Mouse (Mus musculus) liver, postnatal 0 days (tissue): ENCODE measurements at regions not wholly inside any gene's neighbourhood (a gene's known extent, or its start where the extent isn't known, plus 50 kb on each side); places are given as distances from the start of the nearest gene placed in this dataset.

ENCODE experiments used
- ATAC-seq: fragments of 200-750 bp; cut with Nextera tagmentation; 2 replicates; pipeline ENCODE4 v1.8.0; 2017; ENCODE audit warnings: mild to moderate bottlenecking, moderate library complexity
- DNase-seq: peaks from one replicate; pipeline ENCODE4 v3.0.0-alpha.2; 2016
- H3K27ac ChIP-seq: fragments of 300-500 bp; sonication (generic); 2 replicates; pipeline ENCODE4 v1.5.1; 2014; ENCODE audit warnings: antibody characterized with exemption, moderate library complexity, mild to moderate bottlenecking, low read depth
- H3K27me3 ChIP-seq: fragments of 300-500 bp; sonication (generic); 2 replicates; pipeline ENCODE4 v1.6.1; 2014; ENCODE audit warnings: low read length, control low read depth, mixed read lengths; ENCODE audit not compliant: insufficient read depth
- H3K36me3 ChIP-seq: fragments of 300-500 bp; sonication (generic); replicated peaks from 2 replicates; pipeline ENCODE4 v1.6.1; 2014; ENCODE audit warnings: mild to moderate bottlenecking, control low read depth, low read length, moderate library complexity, mixed read lengths; ENCODE audit not compliant: insufficient read depth
- H3K4me1 ChIP-seq: fragments of 300-500 bp; sonication (generic); 2 replicates; pipeline ENCODE4 v1.6.1; 2014; ENCODE audit warnings: antibody characterized with exemption, mild to moderate bottlenecking, control low read depth; ENCODE audit not compliant: insufficient read depth
- H3K4me2 ChIP-seq: fragments of 300-500 bp; sonication (generic); 2 replicates; pipeline ENCODE4 v1.6.1; 2014; ENCODE audit warnings: low read depth, mild to moderate bottlenecking, low read length, moderate library complexity, mixed read lengths
- H3K4me3 ChIP-seq: fragments of 300-500 bp; sonication (generic); 2 replicates; pipeline ENCODE4 v1.5.1; 2014; ENCODE audit warnings: low read depth, low read length
- H3K9ac ChIP-seq: fragments of 300-500 bp; sonication (generic); replicated peaks from 2 replicates; pipeline ENCODE4 v1.6.1; 2014; ENCODE audit warnings: mild to moderate bottlenecking, moderate library complexity
- H3K9me3 ChIP-seq: fragments of 300-500 bp; sonication (generic); 2 replicates; pipeline ENCODE4 v1.6.1; 2016; ENCODE audit warnings: mild to moderate bottlenecking, control low read depth, low read length, mixed read lengths
- CTCF ChIP-seq: sonication (generic); IDR thresholded peaks from 2 replicates; pipeline ENCODE4 v1.5.1; 2016; ENCODE audit warnings: antibody characterized with exemption, low read depth
- EP300 ChIP-seq: IDR thresholded peaks from 2 replicates; pipeline ENCODE4 v1.6.1; 2016; ENCODE audit warnings: antibody characterized with exemption, low read depth, mild to moderate bottlenecking
- WGBS: fragments of 180-500 bp; shearing (Covaris S2); extraction: QIAGEN DNeasy Blood & Tissue Kit; methylation state at CpG from one replicate; pipeline ENCODE4 v1.1.7; 2014; ENCODE audit not compliant: insufficient replicate concordance; 5-methylcytosine and 5-hydroxymethylcytosine counted together

DNA sequence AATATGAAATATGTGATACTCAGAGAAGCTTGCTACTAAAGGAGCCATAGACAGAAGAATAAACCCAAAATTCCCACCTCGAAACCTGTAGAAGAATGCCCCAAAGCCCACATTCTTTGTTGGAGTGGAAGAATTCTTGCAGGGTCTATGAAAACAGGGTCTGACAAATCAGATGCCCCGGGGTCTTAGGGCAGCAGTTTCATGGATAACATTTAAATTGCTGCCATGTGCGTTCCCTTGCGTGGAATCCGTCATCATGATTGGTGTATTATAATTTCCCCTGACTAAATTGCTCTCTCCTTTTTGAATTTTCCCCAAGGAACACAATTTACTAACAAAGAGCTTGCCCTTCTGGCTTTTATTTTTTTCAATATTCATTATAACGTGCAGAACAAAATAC, 99.6 kb upstream of the Lrig3 start:
- no peak for ATAC-seq
- Histone ChIP-seq H3K9me3 (no peaks in the 10 kb centered on the region), H3K4me3 (no peak overlapping the region), H3K27ac (no peak overlapping the region), H3K9ac (no peak overlapping the region), H3K4me1 (no peaks in the 10 kb centered on the region), H3K36me3 (no peaks in the 10 kb centered on the region), H3K4me2 (no peak overlapping the region), H3K27me3 (no peaks in the 10 kb centered on the region)
- WGBS = 78% methylated on average over 6 of the region's 6 CpGs
- DNase-seq = no peak
- TF ChIP-seq CTCF (no peak), EP300 (no peak)

GRCm38 (mm10) chr10:125884563-125884962, 81.4 kb upstream of the Lrig3 start:
- TF ChIP-seq EP300 (no peak), CTCF (no peak)
- H3K36me3 ChIP-seq = no peaks in the 10 kb centered on the region
- WGBS = 75% methylated on average over 3 of the region's 3 CpGs
- no peak overlapping the region for H3K4me3 ChIP-seq
- DNase-seq = no peak
- no peaks in the 10 kb centered on the region; the same call in 1 of the 2 replicates for H3K9me3 ChIP-seq
- no peak overlapping the region for H3K27ac ChIP-seq
- ATAC-seq = no peak
- H3K27me3 ChIP-seq = no peaks in the 10 kb centered on the region
- no peaks in the 10 kb centered on the region for H3K4me1 ChIP-seq
- H3K4me2 ChIP-seq = no peak overlapping the region
- H3K9ac ChIP-seq = no peak overlapping the region

DNA sequence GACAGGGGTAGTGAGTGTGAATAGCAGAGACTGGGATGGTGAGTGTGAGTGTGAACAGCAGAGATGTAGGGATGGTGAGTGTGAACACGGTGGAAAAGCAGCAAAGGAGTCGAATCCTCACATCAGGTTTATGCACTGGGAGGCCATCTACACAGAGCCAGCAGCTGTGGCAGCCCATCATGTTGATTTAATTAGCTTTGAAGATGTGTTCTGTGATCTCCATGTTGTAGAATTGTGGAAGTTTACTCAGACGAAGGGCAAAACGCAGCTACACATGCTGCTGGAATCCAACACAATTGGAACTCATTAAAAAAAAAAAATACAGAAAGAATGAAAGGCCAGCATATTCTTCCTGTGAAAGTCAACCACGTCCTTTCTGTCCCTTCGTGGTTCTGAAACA, 80.2 kb upstream of the Lrig3 start:
- Histone ChIP-seq H3K9ac (no peak overlapping the region), H3K4me2 (no peak overlapping the region), H3K36me3 (no peaks in the 10 kb centered on the region), H3K27ac (no peak overlapping the region), H3K9me3 (no peaks in the 10 kb centered on the region; the same call in 1 of the 2 replicates), H3K27me3 (no peaks in the 10 kb centered on the region), H3K4me3 (no peak overlapping the region), H3K4me1 (no peaks in the 10 kb centered on the region)
- no peak for TF ChIP-seq EP300
- TF ChIP-seq CTCF = no peak
- ATAC-seq (no peak), DNase-seq (no peak)
- WGBS = 49% methylated on average over 6 of the region's 6 CpGs

DNA sequence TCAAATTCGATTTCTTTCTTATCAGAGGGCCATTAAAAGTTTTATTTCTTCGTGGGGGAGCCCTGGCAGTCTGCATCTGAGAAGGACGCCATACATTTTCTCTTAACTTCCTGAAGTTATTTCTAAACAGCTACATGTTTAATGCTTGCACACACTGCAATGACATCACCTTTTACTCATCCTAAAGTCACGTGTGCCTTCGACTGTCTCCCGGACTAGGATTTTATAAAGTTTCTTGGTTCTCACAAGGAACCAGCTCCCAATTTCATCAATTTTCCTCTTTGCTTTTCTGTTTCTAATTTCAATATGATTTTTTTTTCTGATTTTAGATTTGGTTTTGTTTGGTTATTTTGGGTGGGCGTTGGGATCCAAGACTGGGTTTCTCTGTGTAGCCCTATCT, 73.8 kb upstream of the Lrig3 start:
- H3K4me1 ChIP-seq = no peaks in the 10 kb centered on the region
- no peak for TF ChIP-seq EP300
- no peak for TF ChIP-seq CTCF
- ATAC-seq (no peak), DNase-seq (no peak)
- 75% methylated on average over 7 of the region's 7 CpGs for WGBS
- H3K27ac ChIP-seq = no peak overlapping the region
- H3K4me2 ChIP-seq = no peak overlapping the region
- H3K9me3 ChIP-seq = no peaks in the 10 kb centered on the region; the same call in 1 of the 2 replicates
- no peak overlapping the region for H3K9ac ChIP-seq
- H3K4me3 ChIP-seq = no peak overlapping the region
- no peaks in the 10 kb centered on the region for H3K36me3 ChIP-seq
- no peaks in the 10 kb centered on the region for H3K27me3 ChIP-seq

GRCm38 (mm10) chr10:125895744-125896482, 70.1 kb upstream of the Lrig3 start:
- 76% methylated on average over 7 of the region's 7 CpGs for WGBS
- Histone ChIP-seq H3K9me3 (no peaks in the 10 kb centered on the region), H3K4me1 (no peaks in the 10 kb centered on the region), H3K27ac (no peak overlapping the region), H3K27me3 (no peaks in the 10 kb centered on the region), H3K4me3 (no peak overlapping the region), H3K9ac (no peak overlapping the region), H3K4me2 (no peak overlapping the region), H3K36me3 (no peaks in the 10 kb centered on the region)
- DNase-seq = no peak
- no peak for ATAC-seq
- TF ChIP-seq EP300 (no peak), CTCF (no peak)

DNA sequence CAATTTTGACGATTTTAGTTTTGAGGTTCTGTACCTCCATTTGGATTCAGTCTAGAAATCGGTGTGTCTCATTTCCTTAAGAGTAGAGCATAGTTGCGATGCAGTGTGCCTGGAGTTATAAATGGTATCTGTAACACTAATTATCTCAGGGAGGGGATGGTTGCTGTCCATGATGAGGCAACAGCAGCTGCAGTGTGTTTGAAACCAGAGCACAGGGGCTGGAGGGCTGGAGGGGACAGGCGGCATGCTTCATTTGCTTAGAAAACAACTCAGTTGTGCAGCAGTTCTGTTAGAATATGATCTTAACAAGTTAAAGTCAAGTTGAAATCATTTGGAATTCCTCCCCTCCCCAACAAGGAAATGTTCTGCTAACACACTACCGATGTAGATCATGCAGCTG, 69.3 kb upstream of the Lrig3 start:
- H3K36me3 ChIP-seq = no peaks in the 10 kb centered on the region
- ATAC-seq = no peak
- no peaks in the 10 kb centered on the region for H3K4me1 ChIP-seq
- no peak overlapping the region for H3K4me2 ChIP-seq
- 80% methylated on average over 5 of the region's 5 CpGs for WGBS
- no peak overlapping the region for H3K4me3 ChIP-seq
- no peak for DNase-seq
- no peak overlapping the region for H3K27ac ChIP-seq
- no peaks in the 10 kb centered on the region for H3K27me3 ChIP-seq
- H3K9ac ChIP-seq = no peak overlapping the region
- no peaks in the 10 kb centered on the region for H3K9me3 ChIP-seq
- TF ChIP-seq EP300 = no peak
- no peak for TF ChIP-seq CTCF

DNA sequence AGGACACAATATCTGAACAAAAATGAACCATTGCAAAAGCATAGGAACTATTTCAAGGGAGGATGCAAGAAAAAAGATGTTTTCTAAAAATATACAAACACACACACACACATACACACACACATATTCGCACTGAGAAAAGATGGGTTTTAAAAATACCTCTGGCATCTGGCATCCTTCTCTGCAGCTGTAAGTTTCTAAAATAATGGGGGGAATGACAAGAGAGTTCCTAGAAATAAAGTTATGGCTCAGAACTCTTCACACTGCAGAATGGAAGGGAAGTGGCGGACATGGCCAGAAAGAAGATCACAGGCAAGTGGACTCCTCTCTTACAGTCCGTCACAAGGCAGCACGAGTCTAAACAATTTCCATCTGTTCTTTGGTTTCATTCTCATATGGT, 66.5 kb upstream of the Lrig3 start:
- H3K4me1 ChIP-seq = no peaks in the 10 kb centered on the region
- no peaks in the 10 kb centered on the region for H3K36me3 ChIP-seq
- H3K27ac ChIP-seq = no peak overlapping the region
- DNase-seq = no peak
- no peak for ATAC-seq
- 78% methylated on average over 4 of the region's 4 CpGs for WGBS
- H3K27me3 ChIP-seq = no peaks in the 10 kb centered on the region
- no peak overlapping the region for H3K4me2 ChIP-seq
- no peak for TF ChIP-seq EP300
- TF ChIP-seq CTCF = no peak
- no peak overlapping the region for H3K9ac ChIP-seq
- no peaks in the 10 kb centered on the region for H3K9me3 ChIP-seq
- H3K4me3 ChIP-seq = no peak overlapping the region
